Mouse (Mus musculus) left cerebral cortex, adult 2 months (tissue): ENCODE data around the gene Bcl9l. TPM values are rescaled to one million over a fixed set of nuclear protein-coding genes. Genes with fewer than 3 reads are reported as not detected.

ENCODE experiments used
- DNase-seq, 2 experiments: peaks; one replicate each; pipeline ENCODE4 v3.0.0; 2021 to 2022; ENCODE audit warnings: low spot score in 2 of 2, mixed read lengths in 1 of 2; ENCODE audit errors: extremely low spot score in 1 of 2
- H3K27ac ChIP-seq: fragments of 200-600 bp; 2 replicates; pipeline ENCODE4 v1.8.1; 2022
- H3K4me3 ChIP-seq: fragments of 200-600 bp; 2 replicates; pipeline ENCODE4 v1.8.1; 2022
- CTCF ChIP-seq: fragments of 200-600 bp; IDR thresholded peaks from 2 replicates; pipeline ENCODE4 v1.8.1; 2022; ENCODE audit warnings: antibody characterized with exemption, mild to moderate bottlenecking, moderate library complexity
- intact Hi-C: fragments of 180-260 bp; cut with DNase I; formaldehyde crosslinking; loops from one replicate; pipeline ENCODE4 v1.15.1; 2025
- total RNA-seq, 2 experiments: library from RNA; stranded (reverse); gene quantifications; 2 replicates each; pipeline ENCODE4 v1.2.3; 2021

Bcl9l gene
- total RNA-seq, 2 experiments from 2014 or later = 58.6 to 63.4 TPM

DNA sequence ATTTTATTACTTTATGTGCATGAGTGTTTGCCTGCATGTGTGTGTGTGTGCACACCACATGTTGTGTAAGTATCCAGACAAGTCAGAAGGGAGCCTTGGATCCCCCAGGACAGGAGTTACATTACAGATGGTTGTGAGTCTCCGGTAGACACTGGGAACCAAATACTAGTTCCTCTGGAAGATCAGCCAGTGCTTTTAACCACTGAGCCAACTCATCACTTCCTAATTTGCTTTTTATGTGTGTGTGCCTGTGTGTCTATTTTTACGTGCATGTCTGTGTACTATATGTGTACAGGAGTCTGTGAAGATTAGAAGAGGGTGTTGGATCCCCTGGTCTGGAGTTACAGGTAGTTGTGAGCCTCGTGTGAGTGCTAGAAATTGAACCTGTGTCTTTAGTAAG is 58.1 kb downstream of the Bcl9l start:
- intact Hi-C loops = loop anchor here (5.0 kb wide), 1 partner anchor 42 kb away; no protein-coding TSS in a partner anchor
- DNase-seq = no peak
- Histone ChIP-seq H3K4me3 (no peak overlapping the region), H3K27ac (no peak overlapping the region)
- no peak for TF ChIP-seq CTCF

DNA sequence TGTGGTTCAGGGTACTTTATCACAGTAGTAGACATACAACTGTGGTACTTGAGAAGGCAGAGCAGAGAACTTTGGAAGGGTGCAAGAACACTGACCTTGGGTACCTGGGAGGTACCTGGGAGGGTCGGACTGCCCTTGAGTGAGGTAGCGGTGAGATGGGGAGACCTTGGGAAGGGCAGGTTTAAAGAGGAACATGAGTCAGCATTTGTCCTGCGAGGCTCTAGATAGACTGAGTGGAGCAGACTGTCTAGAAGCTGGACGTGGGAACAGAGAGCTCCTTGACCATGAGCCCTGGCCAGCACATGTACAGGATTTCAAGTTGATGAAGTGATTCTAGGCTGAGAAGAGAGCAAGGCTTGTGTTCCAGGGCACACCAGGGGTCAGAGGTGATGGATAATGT is 59.7 kb downstream of the Bcl9l start:
- Histone ChIP-seq H3K4me3 (no peak overlapping the region), H3K27ac (no peak overlapping the region)
- no peak for TF ChIP-seq CTCF
- intact Hi-C loops = loop anchor here (5.0 kb wide), 1 partner anchor 40 kb away; no protein-coding TSS in a partner anchor
- no peak for DNase-seq

DNA sequence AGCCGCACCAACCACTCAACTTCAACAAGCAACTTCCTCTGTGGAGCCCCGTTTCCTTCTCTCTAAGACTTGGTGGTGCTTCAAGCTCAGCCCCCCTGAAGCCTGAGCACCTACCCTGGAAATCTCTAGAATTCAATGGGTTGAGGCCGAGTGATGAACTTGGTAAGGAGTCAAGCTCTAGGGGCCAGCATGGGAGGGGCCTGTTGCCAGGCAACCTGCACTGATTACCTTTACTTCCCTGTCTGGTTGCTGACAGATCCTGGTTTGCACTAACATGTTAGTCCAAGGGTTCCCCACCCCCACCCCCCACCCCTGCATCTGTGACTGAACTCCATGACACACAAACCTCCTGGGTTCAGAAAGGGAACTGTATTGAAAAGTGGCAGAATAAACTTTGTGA is 62.4 kb downstream of the Bcl9l start:
- no peak for TF ChIP-seq CTCF
- intact Hi-C loops = loop anchor here (5.0 kb wide), 1 partner anchor 37 kb away; no protein-coding TSS in a partner anchor
- Histone ChIP-seq H3K27ac (no peak overlapping the region), H3K4me3 (no peak overlapping the region)
- no peak for DNase-seq

DNA sequence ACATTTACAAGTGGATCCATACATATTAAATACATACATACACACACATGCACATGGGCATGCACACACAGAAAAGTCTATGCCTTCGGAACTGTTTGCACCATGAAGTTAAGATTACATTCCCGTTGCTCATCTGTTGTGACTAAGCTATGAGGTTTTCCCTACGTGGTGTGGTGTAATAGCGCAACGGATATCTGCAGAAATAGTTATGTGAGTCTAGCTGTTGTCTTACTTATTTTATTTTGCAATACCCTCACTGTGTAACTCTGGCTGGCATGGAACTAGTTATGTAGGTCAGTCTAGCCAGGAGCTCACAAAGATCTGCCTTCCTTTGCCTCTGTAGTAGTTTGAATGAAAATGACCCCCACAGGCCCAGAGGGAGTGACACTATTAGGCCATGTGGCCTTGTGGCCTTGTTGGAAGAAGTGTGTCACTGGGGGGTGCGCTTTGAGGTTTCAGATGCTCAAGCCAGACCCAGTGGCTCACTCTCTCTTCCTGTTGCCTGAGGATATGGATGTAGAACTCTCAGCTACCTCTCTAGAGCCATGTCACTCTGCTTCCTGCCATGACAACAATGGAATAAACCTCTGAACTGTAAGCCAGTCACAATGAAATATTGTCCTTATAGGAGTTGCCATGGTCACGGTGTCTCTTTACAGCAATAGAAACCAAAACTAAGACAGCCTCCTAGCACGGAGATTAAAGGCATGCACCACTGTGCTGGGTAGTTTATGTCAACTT is 66.0 kb downstream of the Bcl9l start:
- Histone ChIP-seq H3K4me3 (no peak overlapping the region), H3K27ac (no peak overlapping the region)
- intact Hi-C loops = no loop called here
- no peak for TF ChIP-seq CTCF
- DNase-seq = no peak

DNA sequence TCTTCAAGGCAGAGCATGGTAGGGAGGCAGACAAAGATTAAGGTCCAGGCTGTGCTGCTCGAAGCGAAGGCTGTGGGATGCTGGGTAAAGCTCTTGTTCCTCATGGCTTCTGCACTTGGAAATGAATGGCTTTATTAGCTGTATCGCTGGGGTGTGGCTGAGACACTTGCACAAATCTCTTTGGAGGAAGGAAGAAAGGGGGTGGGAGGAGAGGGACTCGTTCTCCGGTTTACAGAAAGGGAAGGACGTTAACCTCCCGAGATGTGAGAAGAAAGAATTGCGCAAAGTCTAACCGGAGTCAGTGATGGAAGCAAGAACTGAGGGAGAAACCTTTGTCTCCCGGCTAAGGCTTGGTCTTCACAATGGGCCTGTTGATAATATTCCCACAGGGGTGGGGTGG is 68.5 kb downstream of the Bcl9l start:
- TF ChIP-seq CTCF = no peak

DNA sequence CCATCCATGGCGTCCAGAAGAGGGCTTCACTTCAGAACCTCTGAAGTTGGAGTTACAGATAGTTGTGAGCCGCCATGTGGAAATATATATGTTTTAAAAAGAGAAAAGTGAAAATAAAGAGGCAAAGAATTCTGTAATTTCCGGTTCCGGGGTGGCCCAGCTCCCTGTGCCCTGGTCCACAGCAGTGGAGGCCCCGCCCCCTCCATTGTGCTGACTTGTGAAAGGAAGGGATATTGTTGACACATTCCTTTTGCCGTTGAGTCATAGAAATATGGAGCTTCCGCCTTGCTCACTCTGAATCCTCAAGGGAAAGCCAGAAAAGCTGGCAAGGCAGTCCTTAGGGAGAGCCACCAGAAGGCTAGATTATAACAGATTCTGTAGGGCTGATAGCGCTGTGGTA is 69.5 kb downstream of the Bcl9l start:
- no peak overlapping the region for H3K4me3 ChIP-seq
- intact Hi-C loops = no loop called here
- DNase-seq = no peak
- no peak for TF ChIP-seq CTCF
- H3K27ac ChIP-seq = no peak overlapping the region

More for the DNA sequence above, 68.5 kb downstream of the Bcl9l start:
- Histone ChIP-seq H3K4me3 (no peak overlapping the region), H3K27ac (no peak overlapping the region)
- no peak for DNase-seq
- intact Hi-C loops = no loop called here

Other genes starting within 250 kb of the Bcl9l start
- 10 to 100 TPM; 59.5 to 66.3 TPM for gene Cbl, start 248.8 kb upstream of the Bcl9l start, total RNA-seq
- 1 to 10 TPM in 1 of 2 experiments, under 1 TPM in 1; 0.77 to 1.1 TPM for gene Ccdc153, start 242.1 kb upstream of the Bcl9l start, total RNA-seq
- gene Pdzd3, start 231.4 kb upstream of the Bcl9l start, total RNA-seq = 1 to 10 TPM in 1 of 2 experiments, under 1 TPM in 1; 0.50 to 1.2 TPM
- 10 to 100 TPM in 1 of 2 experiments, 1 to 10 TPM in 1; 8.7 to 13.3 TPM for gene Nlrx1, start 214.2 kb upstream of the Bcl9l start, total RNA-seq
- gene Abcg4, start 194.2 kb upstream of the Bcl9l start, total RNA-seq = 10 to 100 TPM; 62.1 TPM
- gene Hinfp, start 177.2 kb upstream of the Bcl9l start, total RNA-seq = 10 to 100 TPM; 28.9 to 29.3 TPM
- 100 to 1,000 TPM; 190 to 222 TPM for gene C2cd2l, start 162.5 kb upstream of the Bcl9l start, total RNA-seq
- gene Dpagt1, start 156.8 kb upstream of the Bcl9l start, total RNA-seq = 10 to 100 TPM; 13.8 to 14.6 TPM
- 10 to 100 TPM; 46.1 to 53.2 TPM for gene H2afx, start 148.1 kb upstream of the Bcl9l start, total RNA-seq
- 10 to 100 TPM; 20.8 to 21.1 TPM for gene Hmbs, start 138.6 kb upstream of the Bcl9l start, total RNA-seq
- gene Vps11, start 121.2 kb upstream of the Bcl9l start, total RNA-seq = 10 to 100 TPM; 52.1 to 53.1 TPM
- 100 to 1,000 TPM; 127 to 139 TPM for gene Hyou1, start 103.3 kb upstream of the Bcl9l start, total RNA-seq
- 10 to 100 TPM; 25.3 to 28.4 TPM for gene Slc37a4, start 86.0 kb upstream of the Bcl9l start, total RNA-seq
- 100 to 1,000 TPM; 644 to 664 TPM for gene Rps25, start 75.7 kb upstream of the Bcl9l start, total RNA-seq
- 10 to 100 TPM; 66.8 to 70.2 TPM for gene Trappc4, start 75.2 kb upstream of the Bcl9l start, total RNA-seq
- 10 to 100 TPM; 19.9 to 22.2 TPM for gene Ccdc84, start 64.3 kb upstream of the Bcl9l start, total RNA-seq
- gene Foxr1, start 41.7 kb upstream of the Bcl9l start, total RNA-seq = not detected
- gene Upk2, start 27.8 kb upstream of the Bcl9l start, total RNA-seq = not detected
- gene Cxcr5, start 79.1 kb downstream of the Bcl9l start, total RNA-seq = not detected
- gene Ddx6, start 122.1 kb downstream of the Bcl9l start, total RNA-seq = 100 to 1,000 TPM; 145 to 148 TPM
- under 1 TPM in 1 of 2 experiments, not detected in 1; 0.16 TPM for gene Treh, start 190.4 kb downstream of the Bcl9l start, total RNA-seq